Mouse (Mus musculus) cerebellum, adult 8-10 months (tissue): ENCODE results near the gene Lrch1.

Experiments used
- DNase-seq: peaks from one replicate; pipeline ENCODE4 v3.0.0; 2022

Lrch1 gene

DNA sequence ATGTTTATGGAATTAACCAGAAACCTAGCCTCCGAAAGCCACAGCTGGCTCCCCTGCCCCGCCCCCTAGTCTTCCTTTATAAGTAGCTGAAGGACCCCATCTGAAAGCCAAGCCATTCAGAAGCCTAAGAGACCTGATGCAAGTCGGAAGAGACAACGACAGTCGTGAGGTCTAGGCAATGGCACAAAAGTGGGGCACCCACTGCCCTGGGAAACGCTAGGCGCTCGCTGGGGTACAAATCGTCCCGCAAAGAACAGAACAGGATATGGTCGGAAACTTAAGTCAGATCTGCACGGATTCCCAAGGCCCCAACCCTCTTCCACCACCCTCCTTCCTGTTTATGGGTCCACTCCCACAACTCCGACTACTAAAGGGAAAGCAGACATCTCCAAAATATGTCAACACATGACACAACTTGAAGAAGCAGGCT lies 1.3 kb downstream of the Lrch1 start:
- no peak for DNase-seq

DNA sequence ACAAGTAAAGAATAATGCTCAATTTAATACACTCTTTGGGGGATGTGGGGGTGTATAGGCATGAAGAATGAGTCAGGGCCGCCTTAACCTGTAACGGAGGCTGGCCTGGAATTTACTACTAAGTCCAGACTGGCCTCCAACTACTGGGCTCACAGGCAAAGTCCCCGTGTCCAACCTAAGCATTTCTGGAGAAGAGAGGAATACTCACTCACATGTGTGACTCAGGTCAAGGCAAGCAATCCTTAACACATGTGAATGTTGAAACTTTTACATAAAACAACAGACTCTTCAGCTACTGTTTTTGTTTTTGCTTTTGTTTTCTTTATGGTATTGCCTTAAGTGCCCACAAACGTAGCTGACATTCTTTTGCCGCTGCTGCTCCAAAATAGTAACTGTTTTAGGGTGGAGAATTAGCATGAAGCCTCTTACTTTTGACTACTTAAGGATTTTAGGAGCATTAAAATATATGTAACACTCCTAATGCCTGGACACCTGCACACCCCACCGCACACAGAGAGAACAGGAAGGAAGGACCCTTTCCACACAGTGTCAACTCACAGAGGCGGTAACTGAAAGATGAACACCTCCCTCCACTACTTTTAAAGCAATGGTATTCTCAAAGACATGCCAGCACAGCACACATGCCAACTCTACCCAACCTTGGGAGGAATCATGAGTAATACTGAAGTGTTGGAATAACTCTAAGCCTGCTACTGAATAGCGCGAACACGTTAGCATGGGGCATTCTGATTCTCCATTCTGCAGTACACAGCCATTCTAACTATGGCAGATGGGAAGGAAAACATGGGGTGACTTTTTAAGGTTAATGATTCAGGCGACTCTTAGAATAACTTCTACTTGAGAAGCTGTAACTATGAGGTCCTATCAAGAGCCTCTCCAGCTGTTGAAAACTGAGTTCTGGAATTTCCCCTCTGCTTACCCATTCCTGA lies 2.1 kb downstream of the Lrch1 start:
- DNase-seq = no peak

DNA sequence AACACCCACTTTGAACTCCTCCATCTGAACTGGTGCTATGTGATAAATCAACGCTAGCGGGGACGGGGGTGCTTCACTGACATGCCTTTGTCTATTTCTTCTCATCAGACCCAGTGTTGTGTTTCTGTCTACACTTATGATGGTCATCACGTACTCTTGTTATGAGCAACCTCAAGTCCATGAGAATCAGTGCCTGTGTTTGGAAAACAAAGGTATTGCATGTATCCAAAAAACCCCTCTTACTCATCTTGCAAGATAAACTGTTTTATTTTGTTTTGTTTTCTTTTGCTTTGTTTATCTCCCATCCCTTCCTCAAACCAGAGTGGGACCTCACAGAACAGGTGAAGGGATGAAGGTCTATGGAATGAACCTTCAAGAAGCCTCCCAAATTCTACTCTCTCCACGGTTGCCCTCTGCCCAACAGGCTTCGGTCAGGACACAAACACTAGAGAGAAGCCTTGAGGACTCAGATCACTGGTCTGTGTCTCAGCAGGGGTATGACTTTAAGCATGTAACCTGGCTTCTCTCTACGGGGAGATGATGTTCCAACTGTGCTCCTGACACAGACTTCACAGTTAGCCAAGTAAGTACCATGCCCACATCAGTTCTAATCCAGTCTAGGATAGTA lies 3.4 kb downstream of the Lrch1 start:
- DNase-seq = no peak

DNA sequence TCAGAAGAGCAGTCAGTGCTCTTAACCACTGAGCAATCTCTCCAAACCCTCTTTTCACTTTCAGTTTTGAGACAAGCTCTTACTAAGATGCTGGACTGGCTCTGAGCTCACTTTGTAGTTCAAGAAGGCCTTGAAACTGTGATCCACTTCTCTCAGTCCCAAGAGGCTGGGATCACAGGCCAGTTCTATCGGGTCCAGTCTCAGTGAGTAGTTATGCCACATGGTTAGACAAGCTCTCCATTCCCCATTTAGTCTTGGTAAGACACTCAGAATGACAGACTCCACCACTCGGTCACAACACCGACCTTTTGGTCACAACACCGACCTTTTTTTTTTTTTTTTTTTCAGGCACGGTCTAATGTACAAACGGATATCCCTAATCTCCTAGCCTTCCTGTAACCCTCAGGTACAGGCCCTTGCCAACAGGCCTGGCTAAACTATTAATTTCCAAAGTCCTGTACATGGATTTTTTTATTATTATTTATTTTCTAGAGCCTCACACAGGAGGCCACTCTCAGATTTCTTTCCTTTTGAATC lies 4.0 kb downstream of the Lrch1 start:
- no peak for DNase-seq

DNA sequence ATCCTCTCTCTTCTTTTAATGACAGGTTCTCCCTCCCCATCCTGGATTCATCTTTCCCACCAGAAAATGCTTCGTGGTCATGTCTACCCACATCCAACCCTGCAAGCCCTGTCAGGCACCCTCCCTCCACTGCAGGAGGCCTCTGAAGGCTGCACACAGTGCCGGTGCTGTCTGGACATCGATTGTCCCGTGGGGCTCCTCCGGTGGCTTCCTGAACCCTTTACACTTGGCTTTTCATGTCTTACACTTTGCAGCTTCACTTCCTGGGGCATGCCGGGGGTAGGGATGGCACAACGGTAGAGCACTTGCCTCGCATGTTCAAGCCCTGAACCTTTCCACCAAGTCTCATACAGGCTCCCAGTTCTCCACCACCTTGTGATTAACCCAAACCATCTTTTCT lies 4.7 kb downstream of the Lrch1 start:
- DNase-seq = no peak

DNA sequence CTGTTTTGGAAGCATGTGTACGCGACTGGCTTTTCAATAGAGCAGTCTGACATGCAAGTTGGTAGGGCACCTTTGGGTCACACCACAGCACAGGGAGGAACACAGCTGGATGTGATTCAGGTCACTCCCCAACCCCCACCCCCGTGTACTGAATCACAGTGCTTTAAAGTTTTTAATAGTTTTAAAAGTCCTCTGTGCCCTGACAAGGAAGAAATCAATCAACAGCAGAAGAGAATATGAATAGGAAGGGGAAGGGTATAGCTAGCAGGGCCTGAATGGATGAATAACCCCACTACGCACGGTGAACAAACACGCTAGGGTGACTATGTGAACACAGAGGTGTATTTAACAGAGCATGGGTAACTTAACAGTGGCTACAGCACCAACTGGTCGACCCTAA lies 6.1 kb downstream of the Lrch1 start:
- DNase-seq = no peak

DNA sequence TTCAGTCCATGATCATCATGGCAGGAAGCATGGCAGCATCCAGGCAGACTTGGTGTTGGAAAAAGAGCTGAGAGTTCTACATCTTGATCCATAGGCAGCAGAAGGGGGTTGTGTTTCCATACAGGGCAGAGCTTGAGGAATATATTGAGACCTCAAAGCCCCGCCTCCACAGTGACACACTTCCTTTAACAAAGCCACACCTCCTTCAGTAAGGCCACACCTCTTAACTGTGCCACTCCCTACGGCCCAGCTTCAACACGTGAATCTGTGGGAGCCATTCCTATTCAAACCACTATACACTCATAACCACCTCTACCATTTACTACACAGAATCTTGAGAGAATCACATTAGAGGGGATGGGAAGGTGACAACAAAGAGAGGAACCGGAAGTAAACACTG lies 6.9 kb downstream of the Lrch1 start:
- DNase-seq = no peak

DNA sequence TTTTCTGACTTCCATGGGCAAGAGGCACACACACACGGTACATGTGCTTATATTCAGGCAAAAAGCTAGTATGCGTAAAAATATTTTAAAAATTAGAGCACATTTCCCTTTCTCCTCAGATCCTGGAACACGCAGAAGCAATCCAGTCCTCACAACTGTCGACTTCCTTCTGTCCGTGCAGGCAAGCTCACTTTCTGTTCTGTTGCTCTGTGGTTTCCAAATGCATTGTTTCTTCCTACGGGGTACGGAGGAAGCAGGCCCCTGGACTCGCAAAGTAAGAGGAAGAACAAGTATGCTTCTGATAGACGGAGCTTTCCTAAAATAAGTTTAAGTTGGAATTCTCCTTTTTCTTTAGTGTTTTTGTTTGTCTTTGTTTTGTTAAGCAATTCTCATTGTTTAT lies 8.3 kb downstream of the Lrch1 start:
- DNase-seq = no peak

DNA sequence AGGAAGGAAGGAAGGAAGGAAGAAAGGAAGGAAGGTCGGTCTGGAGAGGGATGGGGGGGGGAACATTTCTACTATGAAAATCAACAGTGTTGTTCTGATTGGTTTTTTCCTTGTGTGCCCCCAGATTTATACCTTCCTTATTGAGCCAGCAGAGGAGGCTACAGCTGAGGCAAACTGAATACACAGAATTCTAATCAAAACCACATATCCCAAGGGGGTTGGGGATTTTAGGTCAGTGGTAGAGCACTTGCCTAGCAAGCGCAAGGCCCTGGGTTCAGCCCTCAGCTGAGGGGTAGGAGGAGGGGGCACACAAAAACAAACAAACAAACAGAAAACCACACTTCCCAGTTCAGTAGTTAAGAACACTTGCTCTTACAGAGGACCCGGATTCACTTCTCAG lies 8.8 kb downstream of the Lrch1 start:
- DNase-seq = no peak

DNA sequence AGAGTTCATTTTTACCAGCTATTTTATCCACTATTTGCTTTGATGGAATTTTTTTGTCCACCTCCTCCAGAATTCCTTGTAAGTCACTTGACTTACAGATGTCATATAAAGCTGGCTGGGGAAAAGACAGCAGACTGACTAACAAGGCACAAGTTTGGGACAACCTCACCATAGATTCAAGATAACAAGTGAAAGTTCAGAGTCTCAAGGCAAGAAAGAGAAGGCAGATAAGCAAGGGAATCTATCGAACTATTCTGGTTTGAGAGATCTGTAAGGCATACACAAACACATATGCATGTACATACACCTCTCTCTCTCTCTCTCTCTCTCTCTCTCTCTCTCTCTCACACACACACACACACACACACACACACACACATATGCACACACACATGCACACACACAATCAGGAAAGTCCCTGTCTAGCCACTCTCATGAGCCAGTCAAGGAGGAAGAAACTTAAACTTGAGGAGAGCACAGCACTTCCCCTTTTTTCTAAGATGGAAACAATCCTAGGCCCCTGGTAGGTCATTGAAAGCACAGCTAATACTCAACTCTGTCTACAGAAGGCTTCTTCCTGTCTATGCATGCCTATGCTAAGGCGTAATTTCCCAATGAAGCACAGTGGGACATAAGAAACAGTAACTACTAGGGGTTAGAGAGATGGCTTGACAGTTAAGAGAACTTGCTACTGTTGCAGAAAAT lies 11.0 kb downstream of the Lrch1 start:
- no peak for DNase-seq

DNA sequence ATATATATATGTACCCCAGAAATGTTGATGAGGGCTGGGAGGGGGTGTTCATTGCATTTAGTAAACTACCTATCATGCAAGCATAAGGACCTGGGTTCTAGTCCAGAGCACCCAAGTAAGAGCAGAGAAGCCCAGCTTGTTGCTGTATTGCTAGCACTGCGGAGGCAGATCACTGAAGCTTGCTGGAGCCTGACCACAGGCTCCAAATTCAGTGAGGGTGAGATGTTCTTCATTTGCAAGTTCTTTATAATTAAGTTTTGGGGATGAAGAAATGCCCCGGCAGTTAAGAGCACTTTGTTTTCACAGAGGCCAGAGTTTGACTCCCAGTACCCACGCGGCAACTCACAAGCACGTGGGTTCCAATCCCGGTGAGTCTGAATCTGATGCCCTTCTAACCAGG lies 12.6 kb downstream of the Lrch1 start:
- DNase-seq = no peak

DNA sequence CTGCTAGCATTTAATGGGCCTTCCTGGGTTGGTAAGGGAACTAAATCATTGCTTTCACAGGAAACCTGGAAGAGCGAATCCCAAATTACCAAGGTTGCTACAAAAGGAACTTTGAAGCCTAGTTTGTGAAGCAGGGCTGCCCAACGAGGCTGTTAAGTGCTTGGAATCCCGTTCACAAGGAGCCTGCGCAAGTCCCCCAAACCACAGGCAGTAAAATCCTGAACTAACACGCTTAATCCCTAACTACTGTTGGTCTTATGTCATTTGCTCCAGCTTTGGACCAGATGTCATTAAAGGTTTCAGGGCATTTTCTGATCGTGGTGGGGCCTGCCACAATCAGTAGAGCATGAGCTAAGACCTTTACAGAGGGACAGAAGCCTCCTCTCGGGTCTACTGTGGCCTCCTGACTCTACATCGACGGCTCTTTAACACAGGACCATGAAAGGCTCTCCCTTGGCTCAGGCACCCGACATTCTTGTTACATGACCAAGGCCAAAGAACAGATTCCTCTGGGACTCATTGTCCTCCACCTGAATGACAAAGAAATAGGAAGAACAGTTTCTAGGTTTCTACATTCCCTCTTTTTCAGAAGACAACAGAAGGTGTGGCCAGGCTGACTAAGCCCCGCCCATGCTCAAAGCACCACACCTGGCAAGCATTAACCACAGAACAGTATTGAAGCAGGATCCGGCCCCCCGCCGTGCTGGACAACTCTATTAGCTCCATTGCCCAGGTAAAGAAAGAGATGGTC lies 13.5 kb downstream of the Lrch1 start:
- DNase-seq = no peak

DNA sequence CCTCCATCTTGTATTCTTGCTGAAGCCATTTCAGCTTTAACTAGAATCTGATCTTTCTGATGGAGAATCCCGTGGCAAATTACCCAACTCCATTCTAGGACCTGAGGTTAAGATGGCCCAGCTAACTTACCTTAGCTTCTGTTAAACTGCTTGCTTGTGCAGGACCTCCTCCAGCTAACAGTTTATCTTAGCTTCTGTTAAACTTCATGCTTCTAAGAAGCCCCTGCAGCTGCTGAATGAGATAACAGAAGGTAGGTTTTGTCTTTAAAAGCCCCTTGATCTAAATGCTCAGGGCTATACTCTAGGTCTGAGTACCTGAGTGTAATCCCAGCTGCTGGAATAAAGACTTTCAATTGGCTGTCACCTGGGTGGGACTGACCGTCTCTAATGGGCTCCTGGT lies 17.9 kb downstream of the Lrch1 start:
- DNase-seq = no peak

DNA sequence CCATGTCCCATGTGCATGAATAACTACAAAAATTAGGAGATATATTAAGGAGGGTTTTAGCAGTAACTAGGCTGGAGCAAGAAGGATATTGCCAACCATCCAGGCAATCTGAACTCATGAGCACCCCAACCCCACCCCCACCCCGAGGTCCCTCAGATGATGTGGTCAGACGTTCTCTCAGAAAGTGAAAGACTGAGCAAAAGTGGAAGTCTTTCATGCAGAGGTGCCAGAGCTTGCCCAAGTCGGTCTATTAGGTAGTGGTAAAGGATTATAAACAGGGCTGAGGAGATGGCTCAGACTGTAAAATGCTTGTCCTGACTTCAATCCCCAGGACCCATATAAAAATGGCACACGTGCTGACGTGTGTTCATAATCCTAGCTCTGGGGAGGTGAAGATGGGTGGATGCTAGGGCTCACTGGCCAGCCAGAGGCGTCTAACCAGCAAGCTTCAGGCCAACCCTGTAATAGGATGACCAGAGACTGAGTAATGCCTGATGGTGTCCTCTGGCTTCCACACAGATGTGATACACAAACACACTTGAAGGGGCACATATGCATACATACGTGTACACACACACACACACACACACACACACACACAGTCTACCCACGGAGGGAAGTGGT lies 18.8 kb downstream of the Lrch1 start:
- DNase-seq = no peak

DNA sequence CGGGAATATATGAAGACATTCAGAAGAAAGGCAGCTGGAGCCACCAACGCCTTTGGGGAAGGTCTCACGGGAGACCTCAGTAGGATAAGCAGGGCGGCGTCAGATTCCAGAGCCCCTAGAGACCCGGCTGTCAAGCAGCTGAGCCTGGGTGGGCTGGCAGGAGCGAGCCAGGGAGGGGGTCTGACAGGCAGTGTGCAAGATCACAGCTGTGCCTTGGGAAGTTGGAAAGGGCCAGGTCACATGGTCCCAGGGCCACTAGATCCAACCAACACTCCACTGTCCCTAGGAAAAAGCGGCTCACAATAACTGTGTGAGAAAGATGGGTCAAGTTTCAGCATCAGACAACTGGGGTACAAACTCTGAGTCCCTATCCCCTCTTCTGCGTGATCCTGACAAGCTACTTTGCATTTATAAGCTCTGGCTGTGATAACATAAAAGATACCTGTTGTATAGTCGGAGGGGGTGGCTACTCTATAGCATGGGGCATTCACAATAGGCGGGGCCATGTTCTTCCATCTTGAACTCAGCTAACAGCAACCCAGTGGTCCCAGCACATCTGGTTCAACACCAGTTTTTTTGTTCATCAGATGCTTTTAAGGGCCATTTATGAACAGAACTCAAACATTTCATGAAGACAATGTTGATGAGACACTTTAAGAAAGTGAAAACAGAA lies 20.6 kb downstream of the Lrch1 start:
- DNase-seq = no peak

DNA sequence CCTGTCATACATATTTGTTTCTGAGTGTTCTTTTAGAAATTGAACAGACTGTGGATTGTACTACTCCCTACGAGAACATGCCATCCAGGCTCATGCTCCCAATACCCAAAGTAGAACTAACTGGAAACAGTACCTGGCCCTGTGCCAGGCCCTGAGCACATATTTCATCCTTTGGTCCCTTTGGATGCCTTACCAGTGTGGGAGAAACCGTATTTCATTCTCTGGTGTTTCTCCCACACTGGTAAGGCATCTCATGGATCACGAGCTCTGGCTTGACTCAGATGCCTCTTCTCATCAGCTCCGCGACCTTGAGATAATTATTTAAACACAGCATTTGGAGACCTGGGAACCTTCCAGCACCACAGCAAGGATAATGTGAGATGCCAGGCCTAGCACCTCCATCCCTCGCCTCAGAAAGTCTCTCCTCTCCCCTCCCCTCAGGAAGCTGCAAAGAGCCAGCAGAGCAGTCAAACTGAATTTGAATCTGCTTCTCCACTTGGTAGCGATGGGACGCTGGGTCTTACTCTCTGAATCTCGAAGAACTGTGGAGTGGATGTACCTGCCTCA lies 21.6 kb downstream of the Lrch1 start:
- no peak for DNase-seq

DNA sequence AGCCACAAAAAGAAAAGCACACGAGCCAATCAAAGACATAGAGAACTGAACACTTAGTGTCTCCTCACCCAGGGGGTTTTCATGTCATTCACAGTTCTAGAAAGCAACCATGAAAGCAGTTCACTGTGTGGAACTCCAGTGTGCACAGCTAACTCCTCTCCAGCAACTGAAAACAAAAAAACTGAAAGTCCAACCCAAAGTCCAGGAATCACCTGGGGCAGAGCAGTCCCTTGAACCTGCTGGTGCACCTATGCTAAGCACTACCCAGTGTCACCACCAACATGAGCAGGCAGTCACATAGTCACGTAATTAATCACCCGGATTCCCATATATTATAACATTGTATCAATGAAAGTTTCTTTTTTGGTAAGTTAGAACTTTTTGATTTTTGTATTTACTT lies 23.2 kb downstream of the Lrch1 start:
- no peak for DNase-seq

DNA sequence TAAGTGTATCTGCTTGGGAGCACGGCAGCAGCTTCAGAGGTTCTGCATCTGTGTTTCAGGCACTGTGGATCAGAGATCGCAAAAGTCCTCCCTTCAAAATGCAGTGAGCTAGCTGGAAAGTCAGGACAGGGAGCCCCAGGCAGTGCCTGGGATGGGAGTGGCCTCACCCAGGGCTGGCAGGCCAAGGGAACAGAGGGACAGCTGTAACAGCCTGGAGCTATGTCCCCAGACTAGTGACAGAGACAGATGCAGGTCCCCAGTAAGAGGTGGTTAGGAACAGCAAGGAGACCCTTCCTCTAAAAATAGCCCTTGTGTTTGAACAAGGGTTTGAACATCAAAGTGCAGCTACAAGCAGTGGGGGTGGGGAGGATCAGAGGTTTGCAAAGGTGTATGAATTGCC lies 23.6 kb downstream of the Lrch1 start:
- no peak for DNase-seq

DNA sequence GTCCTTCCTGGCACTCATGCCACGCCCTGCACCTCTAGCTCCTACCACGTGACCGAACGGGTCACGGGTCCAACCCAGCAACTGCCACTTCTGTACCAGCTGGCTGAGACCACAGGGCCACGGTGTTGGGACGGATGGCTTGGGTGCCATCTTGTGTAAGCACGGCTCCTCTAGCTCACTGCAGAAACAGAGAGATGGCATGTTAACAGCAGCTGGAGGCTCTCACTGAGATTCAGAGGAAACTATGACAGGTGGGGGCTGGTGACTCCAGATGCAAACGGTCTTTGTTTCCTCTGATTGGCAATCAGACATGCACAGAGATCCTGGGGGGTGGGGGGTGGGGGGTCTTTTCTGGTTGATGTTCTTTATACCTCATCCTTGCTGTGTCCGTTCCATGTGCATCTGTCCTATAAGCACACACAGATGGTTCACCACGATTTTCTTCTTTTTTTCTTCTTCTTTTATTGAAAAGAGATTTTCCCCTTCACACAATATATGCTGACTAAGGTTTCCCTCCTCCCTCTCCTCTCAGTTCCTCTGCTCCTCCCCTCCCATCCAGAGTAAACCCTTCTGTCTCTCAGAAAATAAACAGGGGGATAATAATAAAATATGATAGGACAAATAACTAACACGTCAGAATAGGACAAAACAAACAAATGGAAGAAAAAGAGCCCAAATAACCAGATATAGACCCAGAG lies 25.5 kb downstream of the Lrch1 start:
- no peak for DNase-seq

DNA sequence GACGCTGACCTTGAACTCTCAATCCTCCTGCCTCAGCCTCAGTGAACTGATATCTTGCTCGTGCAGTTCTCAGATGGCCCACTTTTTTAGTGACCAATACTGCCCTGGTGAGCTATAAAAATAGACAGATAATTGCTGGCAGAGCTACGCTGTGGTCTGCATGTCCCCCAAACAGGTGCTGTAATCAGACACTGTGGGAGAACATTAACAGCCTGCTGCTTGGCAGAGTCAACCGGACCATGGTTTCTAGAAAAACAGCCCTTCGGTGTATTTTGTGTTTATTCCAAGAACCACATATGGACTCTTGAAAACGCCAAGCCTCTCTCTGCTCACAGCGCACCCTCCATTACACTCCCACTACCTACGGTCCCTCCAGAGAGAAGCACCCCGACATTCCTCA lies 26.2 kb downstream of the Lrch1 start:
- no peak for DNase-seq

DNA sequence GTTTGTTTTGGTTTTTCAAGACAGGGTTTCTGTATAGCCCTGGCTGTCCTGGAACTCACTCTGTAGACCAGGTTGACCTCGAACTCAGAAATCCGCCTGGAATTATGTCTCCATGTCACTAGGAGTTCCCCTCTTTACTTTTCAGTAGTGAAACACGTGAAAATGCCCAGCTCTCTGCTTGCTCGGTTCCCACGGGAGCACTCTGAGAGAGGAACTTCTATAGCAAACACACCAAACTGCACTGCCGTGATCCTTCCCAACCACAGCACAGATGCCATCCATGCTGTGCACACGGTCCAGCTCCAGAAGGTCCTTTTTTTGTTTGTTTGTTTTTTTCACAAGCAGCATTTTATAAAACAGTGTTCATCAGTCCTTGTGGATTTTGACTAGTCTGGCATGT lies 28.5 kb downstream of the Lrch1 start:
- no peak for DNase-seq
